Mouse (Mus musculus) midbrain, embryonic 11.5 days (tissue): ENCODE measurements at regions not wholly inside any gene's neighbourhood (a gene's known extent, or its start where the extent isn't known, plus 50 kb on each side); places are given as distances from the start of the nearest gene placed in this dataset.
A peak's percentile ranks its signal among the peaks of the same experiment; 100 is the strongest.
"Not testable (repeated sequence)": the region's sequence is repeated elsewhere in the genome, so short reads cannot be mapped to it uniquely, and the experiment has no call there.

Experiments
- ATAC-seq: fragments of 200-750 bp; cut with Nextera tagmentation; 2 replicates; pipeline ENCODE4 v1.8.0; 2017; ENCODE audit warnings: moderate TSS enrichment, moderate library complexity; ENCODE audit not compliant: low FRiP score
- DNase-seq: peaks from one replicate; pipeline ENCODE4 v3.0.0; 2015; ENCODE audit warnings: low spot score; ENCODE audit errors: missing footprints
- H3K27ac ChIP-seq: fragments of 300-500 bp; sonication (generic); 2 replicates; pipeline ENCODE4 v1.5.1; 2014; ENCODE audit warnings: low read depth, low read length
- H3K27me3 ChIP-seq: fragments of 300-500 bp; sonication (generic); 2 replicates; pipeline ENCODE4 v1.6.1; 2014; ENCODE audit warnings: mild to moderate bottlenecking, low read length, moderate library complexity, mixed read lengths; ENCODE audit not compliant: control insufficient read depth, insufficient read depth
- H3K36me3 ChIP-seq: fragments of 300-500 bp; sonication (generic); 2 replicates; pipeline ENCODE4 v1.6.1; 2014; ENCODE audit warnings: mild to moderate bottlenecking, low read length, moderate library complexity, mixed read lengths; ENCODE audit not compliant: control insufficient read depth, insufficient read depth
- H3K4me1 ChIP-seq: fragments of 300-500 bp; sonication (generic); 2 replicates; pipeline ENCODE4 v1.6.1; 2014; ENCODE audit warnings: low read length; ENCODE audit not compliant: control insufficient read depth, insufficient read depth
- H3K4me2 ChIP-seq: fragments of 300-500 bp; sonication (generic); 2 replicates; pipeline ENCODE4 v1.6.1; 2014; ENCODE audit warnings: mild to moderate bottlenecking, moderate library complexity
- H3K4me3 ChIP-seq: fragments of 300-500 bp; sonication (generic); 2 replicates; pipeline ENCODE4 v1.5.1; 2014; ENCODE audit warnings: low read depth, low read length
- H3K9ac ChIP-seq: fragments of 300-500 bp; sonication (generic); 2 replicates; pipeline ENCODE4 v1.6.1; 2014; ENCODE audit warnings: low read length
- H3K9me3 ChIP-seq: fragments of 300-500 bp; sonication (generic); 2 replicates; pipeline ENCODE4 v1.6.1; 2016; ENCODE audit warnings: low read length; ENCODE audit not compliant: control insufficient read depth
- WGBS: fragments of 180-500 bp; shearing (Covaris S2); extraction: QIAGEN DNeasy Blood & Tissue Kit; methylation state at CpG from one replicate; pipeline ENCODE4 v1.1.7; 2014; 5-methylcytosine and 5-hydroxymethylcytosine counted together

DNA sequence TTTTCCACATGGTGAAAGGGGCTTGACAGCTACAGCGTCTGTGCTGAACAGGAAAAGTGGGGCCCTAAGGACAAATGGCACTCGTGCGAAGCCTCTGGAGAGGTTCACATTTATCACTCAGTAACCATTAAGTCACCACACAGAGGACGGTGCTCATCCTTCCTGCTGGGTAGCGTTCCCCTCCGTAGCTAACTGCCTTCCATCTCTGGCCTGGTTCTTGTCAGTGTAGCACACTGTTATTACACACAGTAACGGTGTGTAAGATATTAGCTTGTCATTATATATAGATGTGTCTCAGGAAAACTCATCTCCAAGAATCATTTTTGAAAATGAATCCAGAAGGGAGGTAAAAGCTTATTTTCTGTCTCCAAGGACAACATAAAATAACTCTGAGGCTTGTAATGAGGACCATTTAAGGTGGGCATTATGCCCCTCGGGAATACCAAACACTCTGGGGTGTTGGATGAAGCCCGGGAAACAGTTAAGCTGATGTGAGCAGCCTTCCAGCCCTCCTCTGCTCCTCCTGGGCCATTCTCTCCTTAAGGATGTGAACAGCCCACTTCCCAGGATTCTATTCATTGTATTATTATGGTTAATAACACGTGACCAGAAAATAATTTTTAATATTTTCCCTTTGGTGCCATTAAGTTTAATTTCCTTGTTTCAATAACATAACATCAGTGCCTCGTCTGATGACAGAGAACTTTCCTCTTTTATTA lies 222.7 kb upstream of the Arid2 start:
- WGBS: 87% methylated on average over 11 of the region's 11 CpGs
- no peaks in the 10 kb centered on the region for H3K27me3 ChIP-seq
- ATAC-seq (no peak), DNase-seq (peak; percentile 21)
- H3K9me3 ChIP-seq: no peaks in the 10 kb centered on the region
- no peak overlapping the region for H3K4me3 ChIP-seq
- no peaks in the 10 kb centered on the region for H3K4me1 ChIP-seq
- no peak overlapping the region for H3K27ac ChIP-seq
- no peak overlapping the region for H3K9ac ChIP-seq
- H3K4me2 ChIP-seq: no peak overlapping the region
- H3K36me3 ChIP-seq: no peaks in the 10 kb centered on the region

DNA sequence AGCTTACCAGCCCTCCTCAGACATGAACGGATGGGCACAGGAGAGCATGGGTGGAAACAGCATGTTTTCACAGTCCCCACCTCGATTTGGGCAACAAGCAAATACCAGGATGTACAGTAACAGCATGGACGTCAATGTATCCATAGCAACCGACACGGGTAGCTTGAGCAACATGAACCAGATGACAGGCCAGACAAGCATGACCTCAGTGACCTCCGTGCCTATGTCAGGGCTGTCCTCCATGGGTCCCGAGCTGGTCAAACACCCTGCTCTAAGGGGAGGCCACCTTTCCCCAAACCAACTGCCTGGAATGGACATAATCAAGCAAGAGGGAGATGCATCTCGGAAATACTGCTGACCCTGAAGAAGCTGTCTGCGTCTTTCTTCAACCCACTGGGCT lies 211.7 kb upstream of the Arid2 start:
- DNase-seq (peak; percentile 73), ATAC-seq (no peak)
- no peak overlapping the region for H3K27ac ChIP-seq
- H3K27me3 ChIP-seq: no peaks in the 10 kb centered on the region
- no peaks in the 10 kb centered on the region for H3K9me3 ChIP-seq
- 87% methylated on average over 9 of the region's 9 CpGs for WGBS
- no peak overlapping the region for H3K4me3 ChIP-seq
- H3K4me1 ChIP-seq: no peaks in the 10 kb centered on the region
- no peaks in the 10 kb centered on the region for H3K36me3 ChIP-seq
- no peak overlapping the region for H3K9ac ChIP-seq
- H3K4me2 ChIP-seq: no peak overlapping the region

DNA sequence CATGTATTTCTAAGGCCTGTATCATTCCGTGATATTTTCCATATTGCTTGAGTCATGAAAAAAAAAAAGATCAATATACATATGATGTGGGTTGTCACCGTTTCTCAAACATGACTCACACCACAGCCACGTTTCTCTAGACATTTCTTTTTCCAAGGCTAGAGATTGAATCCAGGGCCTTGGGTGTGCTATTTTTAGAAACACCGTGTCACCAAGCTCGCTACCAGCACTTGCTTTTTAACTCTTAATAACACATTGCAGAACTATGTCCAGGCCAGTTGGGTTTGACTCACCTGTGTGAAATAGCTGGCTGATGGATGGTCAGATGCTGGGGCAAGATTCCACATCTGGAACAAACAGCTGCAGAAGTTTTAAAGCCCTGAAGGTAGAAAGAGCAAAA lies 209.6 kb upstream of the Arid2 start:
- WGBS: 80% methylated on average over 5 of the region's 5 CpGs
- DNase-seq (no peak), ATAC-seq (no peak)
- Histone ChIP-seq H3K36me3 (no peaks in the 10 kb centered on the region), H3K4me2 (no peak overlapping the region), H3K9ac (no peak overlapping the region), H3K9me3 (no peaks in the 10 kb centered on the region), H3K27ac (no peak overlapping the region), H3K27me3 (no peaks in the 10 kb centered on the region), H3K4me1 (0 out of 2 replicates have a peak, but pooled peaks cover 2% of the 10 kb centered on the region), H3K4me3 (no peak overlapping the region)

DNA sequence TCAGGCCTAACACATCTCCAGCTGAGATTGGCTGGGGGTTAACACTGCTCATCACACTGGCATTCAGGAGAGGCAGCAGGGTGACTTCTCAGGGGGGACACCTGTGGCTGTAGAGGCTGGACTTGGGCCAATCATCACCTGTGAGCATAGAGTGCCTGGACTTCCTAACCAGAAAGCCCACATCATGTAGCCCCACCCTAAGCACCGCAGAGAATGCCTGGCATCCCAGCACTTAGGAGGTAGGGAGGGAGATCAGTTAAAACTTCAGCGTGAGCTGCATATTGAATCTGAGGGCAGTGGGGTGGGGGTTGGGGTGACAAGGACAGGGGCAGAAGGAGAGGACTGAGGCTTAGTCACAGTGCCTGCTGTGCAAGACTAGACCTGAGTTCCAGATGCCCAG lies 208.7 kb upstream of the Arid2 start:
- no peaks in the 10 kb centered on the region for H3K27me3 ChIP-seq
- no peak overlapping the region for H3K27ac ChIP-seq
- H3K4me3 ChIP-seq: no peak overlapping the region
- 56% methylated on average over 2 of the region's 2 CpGs for WGBS
- ATAC-seq: no peak
- H3K4me2 ChIP-seq: no peak overlapping the region
- H3K9ac ChIP-seq: no peak overlapping the region
- DNase-seq: no peak
- no peaks in the 10 kb centered on the region for H3K36me3 ChIP-seq
- H3K4me1 ChIP-seq: 0 out of 2 replicates have a peak, but pooled peaks cover 2% of the 10 kb centered on the region
- H3K9me3 ChIP-seq: no peaks in the 10 kb centered on the region

DNA sequence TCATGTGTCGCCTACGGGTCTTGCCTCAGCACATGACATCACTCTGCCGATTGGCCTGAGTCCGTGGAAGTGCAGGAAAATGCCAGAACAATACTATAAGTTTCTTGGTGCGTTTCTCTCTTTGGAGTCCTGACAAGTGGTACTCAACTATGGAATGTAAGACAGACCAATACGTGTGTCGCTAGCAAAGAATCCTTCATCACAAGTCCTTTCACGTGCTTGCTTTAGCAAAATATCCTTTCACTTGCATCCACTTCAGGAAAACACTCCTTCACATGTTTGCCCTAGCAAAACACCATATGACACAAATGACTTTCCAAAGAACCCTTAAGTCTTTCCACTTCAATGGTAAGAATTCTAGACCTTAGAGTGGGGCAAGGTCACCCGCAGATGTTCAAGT lies 197.6 kb upstream of the Arid2 start:
- H3K27ac ChIP-seq: no peak overlapping the region
- H3K9ac ChIP-seq: no peak overlapping the region
- H3K4me2 ChIP-seq: no peak overlapping the region
- no peak for ATAC-seq
- DNase-seq: no peak
- no peaks in the 10 kb centered on the region for H3K4me1 ChIP-seq
- H3K27me3 ChIP-seq: no peaks in the 10 kb centered on the region
- no peaks in the 10 kb centered on the region for H3K9me3 ChIP-seq
- no peak overlapping the region for H3K4me3 ChIP-seq
- H3K36me3 ChIP-seq: no peaks in the 10 kb centered on the region
- 94% methylated on average over 9 of the region's 9 CpGs for WGBS

DNA sequence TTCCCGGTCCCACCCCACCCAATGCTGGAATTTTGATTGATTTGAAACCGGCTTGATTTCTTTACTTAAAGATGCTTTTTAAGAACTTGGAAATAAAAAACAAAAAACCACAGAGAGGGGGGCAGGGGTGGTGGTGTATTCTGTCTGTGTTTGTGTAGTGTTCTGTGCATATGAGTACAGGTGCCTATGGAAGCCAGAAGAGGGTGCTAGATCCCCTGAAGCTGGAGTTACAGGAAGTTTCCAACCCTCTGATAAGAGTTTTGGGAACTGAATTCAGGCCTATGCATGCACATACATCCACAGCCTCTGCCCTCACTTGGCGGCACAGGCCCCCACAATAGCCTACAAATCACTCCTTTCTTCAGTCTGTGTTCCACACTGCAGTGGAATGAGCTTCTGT lies 190.9 kb upstream of the Arid2 start:
- H3K9me3 ChIP-seq: no peaks in the 10 kb centered on the region
- no peak overlapping the region for H3K4me2 ChIP-seq
- H3K27ac ChIP-seq: no peak overlapping the region
- ATAC-seq: no peak
- peak; percentile 44 for DNase-seq
- no peaks in the 10 kb centered on the region for H3K4me1 ChIP-seq
- H3K9ac ChIP-seq: no peak overlapping the region
- no peaks in the 10 kb centered on the region for H3K36me3 ChIP-seq
- WGBS: 94% methylated on average over 3 of the region's 3 CpGs
- no peak overlapping the region for H3K4me3 ChIP-seq
- H3K27me3 ChIP-seq: no peaks in the 10 kb centered on the region

DNA sequence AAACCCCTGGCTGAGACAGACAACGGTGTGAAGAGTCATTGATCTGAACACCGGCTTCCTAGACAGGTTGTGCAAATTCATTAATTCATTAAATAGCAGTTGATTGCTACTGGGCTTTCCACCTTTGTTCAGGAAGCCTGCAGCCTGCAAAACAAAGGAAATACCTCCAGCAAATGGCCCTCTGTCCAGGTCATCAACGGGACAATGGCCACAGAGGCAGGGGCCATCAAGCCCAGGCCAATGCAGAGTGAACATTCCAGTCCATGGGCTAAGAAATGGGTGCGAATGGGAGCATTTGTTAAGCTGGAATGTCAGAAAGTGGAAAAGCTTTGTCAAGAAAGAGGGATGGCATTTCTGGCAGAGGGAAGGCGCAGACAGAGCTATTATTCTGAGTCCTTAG lies 188.5 kb upstream of the Arid2 start:
- no peak overlapping the region for H3K9ac ChIP-seq

DNA sequence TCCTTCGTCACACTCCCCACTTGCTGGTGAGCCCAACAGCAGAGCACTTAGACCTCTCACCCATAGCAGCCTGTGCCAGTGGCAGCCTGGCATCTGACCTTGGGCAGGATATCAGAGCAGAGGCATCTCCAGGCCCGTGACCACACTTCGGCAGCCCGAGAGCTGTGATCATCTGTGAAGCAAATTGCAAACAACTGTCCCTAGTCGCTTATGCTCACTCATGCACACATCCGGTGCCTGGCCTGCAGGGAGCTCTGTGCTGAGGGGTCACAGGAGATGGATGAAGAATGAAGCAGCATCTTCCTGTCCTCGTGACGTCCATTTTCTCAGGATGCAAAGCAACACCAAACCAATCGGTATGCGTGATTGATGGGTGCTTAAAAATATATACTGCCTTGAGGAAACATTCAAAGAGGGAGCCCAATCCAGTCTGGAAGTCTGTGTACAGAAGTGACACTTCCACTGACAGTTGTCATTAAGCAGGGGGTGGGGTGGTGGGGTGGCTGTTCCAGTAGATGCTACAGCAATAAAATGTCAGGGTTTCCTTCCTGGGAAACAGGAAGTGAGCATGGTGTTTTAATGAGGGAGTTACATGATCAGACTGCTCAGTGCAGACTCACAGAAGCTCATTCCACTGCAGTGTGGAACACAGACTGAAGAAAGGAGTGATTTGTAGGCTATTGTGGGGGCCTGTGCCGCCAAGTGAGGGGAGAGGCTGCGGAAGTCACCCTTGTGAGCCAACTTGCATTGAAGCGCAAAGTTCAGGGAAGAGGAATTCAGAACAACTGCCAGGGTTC lies 187.3 kb upstream of the Arid2 start:
- not testable (repeated sequence) for H3K4me2 ChIP-seq, DNase-seq, H3K36me3 ChIP-seq, H3K27me3 ChIP-seq, H3K4me1 ChIP-seq, H3K4me3 ChIP-seq, H3K9me3 ChIP-seq, H3K27ac ChIP-seq, ATAC-seq, H3K9ac ChIP-seq
- WGBS: 86% methylated on average over 11 of the region's 13 CpGs

More for the DNA sequence above, 188.5 kb upstream of the Arid2 start:
- H3K36me3 ChIP-seq: no peaks in the 10 kb centered on the region
- no peak overlapping the region for H3K27ac ChIP-seq
- no peaks in the 10 kb centered on the region for H3K4me1 ChIP-seq
- no peaks in the 10 kb centered on the region for H3K27me3 ChIP-seq
- WGBS: 79% methylated on average over 5 of the region's 5 CpGs
- H3K4me2 ChIP-seq: no peak overlapping the region
- no peak overlapping the region for H3K4me3 ChIP-seq
- no peaks in the 10 kb centered on the region for H3K9me3 ChIP-seq
- no peak for DNase-seq
- no peak for ATAC-seq

DNA sequence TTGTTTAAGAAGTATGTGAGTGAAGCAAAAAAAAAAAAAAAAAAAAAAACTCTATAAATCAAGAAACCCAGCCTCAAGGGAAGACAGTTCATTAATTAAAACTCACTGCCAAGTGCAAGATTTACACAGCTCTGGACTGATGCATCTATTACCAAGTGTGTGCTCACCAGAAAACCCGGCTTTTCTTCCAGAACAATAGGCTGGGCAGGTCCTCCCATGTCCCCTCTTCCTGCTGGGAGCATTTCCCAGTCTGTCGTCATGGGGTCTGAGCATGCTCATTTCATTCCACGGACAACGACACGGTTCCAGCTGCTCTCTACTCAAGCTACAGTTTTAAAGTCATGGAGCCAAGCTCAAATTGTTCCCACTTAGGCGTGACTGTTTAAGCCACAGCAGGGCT lies 183.6 kb upstream of the Arid2 start:
- H3K27ac ChIP-seq: no peak overlapping the region
- H3K36me3 ChIP-seq: no peaks in the 10 kb centered on the region
- no peak overlapping the region for H3K9ac ChIP-seq
- no peaks in the 10 kb centered on the region for H3K27me3 ChIP-seq
- no peaks in the 10 kb centered on the region for H3K4me1 ChIP-seq
- no peaks in the 10 kb centered on the region for H3K9me3 ChIP-seq
- WGBS: 46% methylated on average over 6 of the region's 6 CpGs
- ATAC-seq: no peak
- no peak overlapping the region for H3K4me3 ChIP-seq
- peak; percentile 82 for DNase-seq
- no peak overlapping the region for H3K4me2 ChIP-seq
